Mouse (Mus musculus) neutrophil, adult 65 days (primary cell): ENCODE measurements around the gene Jade3. TPM values are rescaled to one million over a fixed set of nuclear protein-coding genes. Genes with fewer than 3 reads are reported as not detected.

ENCODE experiments used
- total RNA-seq: library from RNA; stranded (reverse); gene quantifications from 2 replicates; pipeline ENCODE4 v1.2.4, GENCODE M21; 2023

Jade3 gene
- total RNA-seq: 1.7 and 2.0 TPM in 2 replicates

DNA sequence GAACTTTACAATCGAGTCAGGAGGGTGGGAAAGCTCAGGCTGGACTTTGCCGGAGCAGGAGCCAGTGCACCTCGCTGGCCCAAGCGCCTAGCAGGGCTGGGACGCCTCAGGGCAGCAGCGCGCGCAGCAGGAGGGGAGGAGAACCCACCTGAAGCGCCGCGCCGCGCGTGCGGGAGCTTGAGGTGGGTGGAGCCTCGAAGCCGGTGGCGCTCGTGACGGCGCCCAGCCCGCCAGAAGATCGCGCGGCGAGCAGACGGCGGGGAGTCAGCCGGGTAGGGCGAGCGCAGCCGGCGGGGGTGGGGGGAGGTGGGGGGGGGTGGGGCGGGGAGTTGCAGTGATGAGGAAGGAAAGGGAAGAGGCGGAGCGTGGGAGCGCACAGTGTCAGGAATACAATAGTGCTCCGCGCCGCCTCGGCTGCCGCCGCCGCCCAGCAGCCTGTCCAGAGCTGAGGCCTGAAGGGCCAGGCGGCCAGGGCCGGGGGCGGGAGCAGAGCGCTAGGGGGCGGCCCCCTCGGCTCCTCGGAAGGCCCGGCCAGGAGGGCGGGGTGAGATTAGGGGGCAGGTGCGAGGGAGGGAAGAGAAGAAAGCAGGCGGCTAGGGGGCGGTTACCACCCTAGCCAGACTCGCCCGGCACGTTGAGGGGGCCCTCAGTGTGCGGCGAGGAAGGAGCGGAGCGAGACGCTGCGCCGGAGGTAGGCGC, at the start of gene Jade3:
Jade3 (plus strand) TSS at position 549 of the 699 bp plus-strand sequence.

DNA sequence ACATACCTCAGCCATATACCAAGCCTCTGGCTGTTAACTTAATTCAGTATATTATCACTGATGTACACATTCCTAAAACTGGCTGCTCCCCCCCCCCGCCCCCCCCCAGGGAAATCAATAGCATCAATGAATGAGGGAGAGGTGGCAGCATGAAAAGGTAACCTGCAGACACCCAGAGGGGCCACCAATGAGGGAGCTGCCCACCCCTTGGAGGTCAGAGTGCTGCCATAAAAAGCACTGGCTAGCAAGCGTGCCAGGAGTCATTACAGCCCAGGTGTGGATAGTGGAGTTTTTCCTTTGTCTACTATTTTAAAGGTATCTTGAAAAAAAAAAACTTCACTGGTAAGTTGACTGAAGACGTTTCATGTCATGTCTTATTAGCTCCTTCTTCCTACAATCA, 124.0 kb downstream of the Jade3 start, which contains the start of gene Rgn:
Rgn (plus strand) TSS at position 256 of the 400 bp plus-strand sequence.

Other genes starting within 250 kb of the Jade3 start
- gene Slc9a7, start 133.9 kb upstream of the Jade3 start, total RNA-seq: 3.0 and 5.4 TPM in 2 replicates
- 62.8 and 62.9 TPM in 2 replicates for gene Rp2, start 61.2 kb upstream of the Jade3 start, total RNA-seq
- not detected in 2 replicates for gene Rgn, start 124.1 kb downstream of the Jade3 start, total RNA-seq
- 21.9 and 24.4 TPM in 2 replicates for gene Rbm10, start 191.8 kb downstream of the Jade3 start, total RNA-seq
- gene Ndufb11, start 191.9 kb downstream of the Jade3 start, total RNA-seq: 107 and 109 TPM in 2 replicates
- gene Uba1, start 232.6 kb downstream of the Jade3 start, total RNA-seq: 180 and 220 TPM in 2 replicates